Mouse (Mus musculus) megakaryocyte, embryonic 14.5 days (primary cell): ENCODE measurements around the gene Engase.

Experiments used
- FLI1 ChIP-seq: IDR thresholded peaks from 2 replicates; pipeline ENCODE4 v1.6.1; 2012; ENCODE audit warnings: low read length, inconsistent platforms, mixed read lengths
- GATA1 ChIP-seq: IDR thresholded peaks from 3 replicates; pipeline ENCODE4 v1.6.1; 2012; ENCODE audit warnings: mixed read lengths, low read length, inconsistent platforms, borderline replicate concordance

GRCm38 (mm10) chr11:118436471-118436935, 40.1 kb upstream of the Engase start:
- TF ChIP-seq FLI1 (no peak), GATA1 (no peak)
